Mouse (Mus musculus) layer of hippocampus, postnatal 36 days (tissue): Measurements from ENCODE around the gene Pim1. TPM values are rescaled to one million over a fixed set of nuclear protein-coding genes. Genes with fewer than 3 reads are reported as not detected.
"Not testable (repeated sequence)": the region's sequence is repeated elsewhere in the genome, so short reads cannot be mapped to it uniquely, and the experiment has no call there.

Source experiments
- DNase-seq, 2 experiments: peaks; one replicate each; pipeline ENCODE4 v3.0.0; 2022
- total RNA-seq, 2 experiments: library from RNA; stranded (reverse); gene quantifications; 2 replicates each; pipeline ENCODE4 v1.2.3; 2021

The Pim1 gene
- total RNA-seq, 2 experiments from 2014 or later = 3.7 to 5.9 TPM

- no peak for DNase-seq
Measured at GRCm38 (mm10) chr17:29494062-29494731, 3.6 kb downstream of the Pim1 start.

DNA sequence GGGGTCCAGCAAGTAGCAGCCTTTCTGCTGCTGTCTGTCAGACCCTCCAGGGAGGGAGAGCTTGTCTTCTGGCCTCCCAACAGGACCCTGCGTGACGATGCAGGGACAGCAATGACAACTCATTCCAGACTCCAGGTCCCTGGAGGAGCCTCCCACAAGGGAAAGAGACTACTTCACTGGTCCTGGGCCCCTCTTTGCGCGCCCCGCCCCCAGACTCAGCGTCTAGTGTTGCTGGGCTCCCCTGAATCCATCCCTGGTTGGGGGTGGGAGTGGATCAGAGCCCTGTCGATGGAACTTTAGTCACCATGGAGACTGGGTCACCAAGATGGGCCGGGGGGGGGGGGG, 4.2 kb downstream of the Pim1 start:
- no peak for DNase-seq

DNA sequence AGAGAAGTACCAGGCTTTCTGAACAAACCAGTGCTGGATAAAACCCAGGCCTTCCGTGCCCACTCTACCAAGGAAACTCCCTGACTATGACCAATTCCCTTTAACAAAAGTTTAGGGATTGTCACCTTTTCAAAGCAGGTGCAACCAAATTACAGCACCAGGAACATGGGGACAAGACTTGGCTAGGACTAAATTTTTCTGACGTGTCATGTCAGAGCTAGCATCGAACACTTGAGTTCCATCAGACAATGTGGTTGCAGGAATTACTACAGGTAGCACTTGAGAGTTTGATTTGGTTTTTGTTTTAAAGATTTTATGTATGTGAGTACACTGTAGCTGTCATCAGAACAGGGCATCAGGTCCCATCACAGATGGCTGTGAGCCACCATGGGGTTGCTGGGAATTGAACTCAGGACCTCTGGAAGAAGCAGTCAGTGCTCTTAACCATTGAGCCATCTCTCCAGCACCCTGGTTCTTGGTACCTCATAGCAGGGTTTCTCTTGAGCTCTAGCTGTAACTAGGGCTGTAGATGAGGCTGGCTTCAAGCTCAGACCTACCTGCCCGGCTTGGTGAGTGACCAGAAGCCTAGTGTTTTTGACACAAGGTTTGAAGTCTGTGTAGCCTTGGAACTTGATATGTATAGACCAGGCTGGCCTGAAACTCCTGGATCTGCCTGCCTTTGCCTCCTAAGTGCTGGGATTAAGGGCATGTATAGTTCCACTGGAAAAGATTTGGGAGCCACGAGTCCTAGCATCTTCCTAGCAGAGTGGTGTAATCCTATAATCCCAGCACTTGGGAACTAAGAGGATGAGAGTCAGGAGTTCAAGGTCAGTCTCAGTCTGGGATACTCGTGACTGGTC, 5.9 kb downstream of the Pim1 start:
- no peak for DNase-seq

DNA sequence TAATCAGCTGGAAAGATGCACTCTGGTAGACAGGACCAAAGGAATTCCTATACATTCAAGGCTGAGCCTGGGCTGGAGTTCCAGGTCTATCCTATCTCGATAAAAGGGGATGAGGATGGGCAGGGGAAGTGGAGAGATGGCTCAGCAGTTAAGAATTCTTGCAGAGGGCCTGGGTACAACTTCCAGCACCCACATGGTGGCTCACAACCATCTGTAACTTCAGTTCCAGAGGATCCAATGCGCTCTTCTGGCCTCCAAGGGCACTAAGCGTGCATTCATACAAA, 6.5 kb downstream of the Pim1 start:
- DNase-seq = no peak

GRCm38 (mm10) chr17:29497481-29497880, 6.9 kb downstream of the Pim1 start:
- not testable (repeated sequence) for DNase-seq

GRCm38 (mm10) chr17:29498028-29498427, 7.5 kb downstream of the Pim1 start:
- DNase-seq = peak in 1 of 2 experiments; percentile 12

DNA sequence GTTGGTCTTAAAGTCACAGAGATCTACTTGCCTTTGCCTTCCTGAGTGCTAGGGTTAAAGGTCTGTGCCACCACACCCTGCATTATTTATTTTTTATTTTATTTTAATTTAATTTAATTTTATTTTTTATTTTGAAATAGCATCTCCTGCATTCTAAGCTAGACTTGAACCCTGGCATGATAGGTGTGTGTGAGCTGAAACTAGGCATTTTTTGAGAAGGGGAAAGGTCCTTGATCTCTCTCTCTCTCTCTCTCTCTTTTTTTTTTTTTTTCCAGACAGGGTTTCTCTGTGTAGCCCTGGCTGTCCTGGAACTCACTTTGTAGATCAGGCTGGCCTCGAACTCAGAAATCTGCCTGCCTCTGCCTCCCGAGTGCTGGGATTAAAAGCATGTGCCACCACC, 8.4 kb downstream of the Pim1 start:
- DNase-seq = not testable (repeated sequence)

DNA sequence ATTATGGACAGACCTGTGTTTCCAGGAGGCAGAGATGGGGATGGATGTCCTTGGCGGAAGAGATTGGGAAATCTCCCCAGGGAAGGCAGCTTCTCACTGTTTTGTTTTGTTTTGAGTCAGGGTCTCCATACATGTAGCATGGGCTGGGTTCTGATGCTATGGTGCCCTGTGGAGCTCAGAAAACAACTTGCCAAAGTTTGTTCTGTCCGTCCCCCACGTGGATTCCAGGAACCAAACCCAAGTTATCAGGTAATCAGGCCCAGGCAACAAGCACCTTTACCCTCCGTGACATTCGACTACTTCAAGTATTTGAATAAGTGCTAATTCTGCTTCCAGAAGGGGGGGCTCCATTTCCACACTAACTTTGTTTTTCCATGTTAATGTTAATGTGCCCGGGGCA, 9.0 kb downstream of the Pim1 start:
- DNase-seq = no peak

- no peak for DNase-seq
Measured at GRCm38 (mm10) chr17:29500243-29500740, 9.7 kb downstream of the Pim1 start.

GRCm38 (mm10) chr17:29500802-29501469, 10.4 kb downstream of the Pim1 start:
- DNase-seq = no peak

DNA sequence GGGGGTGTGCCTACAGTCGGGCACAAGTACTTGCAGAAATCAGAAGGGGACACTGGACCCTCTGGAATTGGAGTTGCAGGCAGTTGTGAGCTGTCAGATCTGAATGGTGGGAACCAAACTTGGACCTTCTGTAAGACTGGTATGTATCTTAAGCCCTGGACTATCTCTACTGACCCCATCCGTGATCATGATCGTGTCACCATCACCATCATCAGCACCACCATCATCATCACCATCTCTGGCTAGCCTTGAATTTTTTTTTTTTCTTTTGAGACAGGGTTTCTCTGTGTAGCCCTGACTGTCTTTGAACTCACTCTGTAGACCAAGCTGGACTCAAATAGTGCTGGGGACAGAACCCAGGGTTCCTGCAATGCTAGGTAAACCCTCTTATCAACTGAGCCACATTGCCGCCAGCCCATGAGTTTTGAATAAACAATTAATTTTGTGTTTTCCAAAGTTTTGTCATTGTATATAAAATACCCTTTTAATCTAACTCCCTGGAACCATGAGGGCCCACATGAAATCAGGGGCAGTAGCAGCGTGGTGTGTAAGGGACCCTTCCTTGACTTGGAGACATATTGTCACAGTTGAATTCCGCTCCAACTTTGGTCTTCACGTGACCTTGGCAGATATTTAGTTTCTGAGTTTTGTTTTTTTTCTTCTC, 11.6 kb downstream of the Pim1 start:
- DNase-seq = no peak

DNA sequence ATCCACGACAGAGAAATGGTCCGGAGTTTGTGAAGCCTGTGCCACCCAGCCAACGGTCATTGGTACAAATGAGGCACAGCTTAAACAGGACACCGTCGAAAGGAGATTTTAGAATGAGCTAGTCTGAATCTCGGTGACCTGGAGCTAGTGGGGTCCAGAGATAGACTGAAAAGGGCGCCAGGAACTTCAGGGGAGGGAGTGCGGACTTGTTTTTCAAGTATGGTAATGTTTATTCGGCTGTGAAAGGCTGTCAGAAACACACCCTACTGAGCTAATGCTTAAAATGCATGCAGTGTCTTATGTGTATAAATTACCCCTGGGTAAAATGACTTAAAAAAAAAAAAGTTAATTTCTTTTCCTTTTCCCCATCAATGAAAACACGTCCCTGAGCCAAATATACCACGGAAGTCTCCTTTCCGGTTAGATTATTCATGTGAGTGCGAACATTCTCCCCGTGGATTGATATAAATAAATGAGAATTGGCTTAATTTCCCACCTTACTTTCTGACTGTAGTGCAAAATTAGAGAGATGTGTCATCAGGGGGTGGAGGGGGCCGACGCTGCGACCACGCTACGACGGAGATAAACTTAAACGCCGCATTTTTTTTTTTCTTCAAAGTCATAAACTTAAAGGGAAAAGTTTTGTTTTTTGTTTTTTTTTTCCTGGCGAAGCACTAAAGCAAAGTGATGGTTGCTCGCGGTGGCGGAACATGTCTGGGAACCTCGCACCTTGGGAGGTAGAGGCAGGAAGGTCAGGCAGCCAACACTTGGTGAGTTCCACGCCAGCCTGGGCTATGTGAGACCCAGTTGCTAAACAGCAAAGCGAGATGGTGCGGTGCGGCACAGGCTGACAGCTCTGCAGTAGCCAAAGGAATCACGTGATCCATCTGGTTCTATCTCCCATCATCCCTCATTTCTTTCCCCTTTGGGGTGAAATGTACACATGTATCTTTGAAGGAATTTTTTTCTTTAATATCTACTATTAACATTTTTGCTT, 12.4 kb downstream of the Pim1 start:
- no peak for DNase-seq

GRCm38 (mm10) chr17:29503700-29504099, 13.1 kb downstream of the Pim1 start:
- DNase-seq = no peak

GRCm38 (mm10) chr17:29508927-29509608, 18.5 kb downstream of the Pim1 start:
- no peak for DNase-seq

DNA sequence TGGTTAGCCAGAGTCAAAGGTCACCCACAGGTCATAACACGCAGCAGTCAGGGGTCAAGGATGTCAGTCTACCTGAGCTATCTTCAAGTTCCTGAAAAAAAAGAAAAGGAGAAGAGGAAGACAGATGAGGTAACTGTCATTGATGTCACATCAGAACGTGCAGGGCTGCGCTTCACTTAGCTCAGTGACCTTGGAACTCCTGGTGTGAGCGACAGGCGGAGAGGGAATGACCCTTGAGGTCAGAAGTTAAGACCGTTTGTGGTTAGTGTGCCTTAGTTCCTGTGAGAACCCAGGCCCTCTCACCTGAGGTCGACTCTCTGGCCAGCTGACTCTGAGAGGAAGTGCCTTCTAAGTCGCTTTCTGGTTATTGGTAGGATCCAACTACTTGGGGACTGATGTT, 20.1 kb downstream of the Pim1 start:
- no peak for DNase-seq

- DNase-seq = no peak
Measured at GRCm38 (mm10) chr17:29513044-29513730, 22.6 kb downstream of the Pim1 start.

- DNase-seq = peak; percentile 76 to 80
Measured at GRCm38 (mm10) chr17:29514435-29514834, 23.9 kb downstream of the Pim1 start.

DNA sequence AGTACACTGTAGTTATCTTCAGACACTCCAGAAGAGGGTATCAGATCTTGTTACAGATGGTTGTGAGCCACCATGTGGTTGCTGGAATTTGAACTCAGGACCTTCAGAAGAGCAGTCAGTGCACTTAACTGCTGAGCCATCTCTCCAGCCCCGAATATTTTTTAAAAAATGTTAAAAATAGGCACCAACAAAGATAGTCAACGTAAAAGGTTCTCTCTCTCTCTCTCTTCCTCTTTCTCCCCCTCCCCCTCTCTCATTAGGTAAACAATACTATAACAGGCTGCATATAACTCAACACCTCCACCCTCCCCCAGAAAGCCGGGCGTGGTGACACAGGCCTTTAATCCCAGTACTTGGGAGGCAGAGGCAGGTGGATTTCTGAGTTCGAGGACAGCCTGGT, 28.1 kb downstream of the Pim1 start:
- DNase-seq = not testable (repeated sequence)

DNA sequence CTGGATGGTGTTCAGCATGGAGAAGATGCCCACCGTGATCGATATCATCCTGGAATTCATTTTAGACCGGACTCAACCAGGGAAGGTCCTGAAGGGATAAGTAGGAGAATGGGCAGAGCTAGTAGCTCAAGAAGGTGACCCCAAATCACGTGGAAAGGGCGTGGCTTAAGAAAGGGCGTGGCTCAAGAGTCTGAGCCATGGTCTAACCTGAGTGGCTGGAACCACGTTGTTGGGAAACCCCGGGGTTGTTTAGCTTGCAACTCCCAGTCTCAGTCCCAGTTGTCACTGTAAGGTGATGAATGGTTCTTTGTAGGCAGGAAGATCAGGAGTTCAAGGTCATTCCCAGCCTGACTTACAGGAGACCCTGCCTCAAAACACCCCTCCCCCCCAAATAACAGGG, 29.2 kb downstream of the Pim1 start:
- DNase-seq = no peak

DNA sequence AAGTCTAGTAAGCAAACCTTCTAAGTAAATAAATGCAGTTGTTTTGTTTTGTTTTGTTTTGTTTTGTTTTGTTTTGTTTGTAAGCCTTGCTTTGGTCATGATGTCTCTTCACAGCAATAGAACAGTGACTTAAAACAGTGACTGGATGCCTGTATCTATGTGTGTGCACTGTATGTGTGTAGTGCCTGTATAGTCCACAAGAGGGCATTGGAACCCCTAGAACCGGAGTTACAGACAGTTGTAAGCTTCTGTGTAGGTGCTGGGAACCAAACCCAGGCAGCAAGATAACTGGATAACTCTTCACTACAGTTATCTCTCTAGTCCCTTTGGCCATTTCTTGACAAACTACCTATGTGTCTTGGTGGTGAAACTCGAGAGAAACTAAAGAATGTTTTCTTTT, 35.1 kb downstream of the Pim1 start:
- no peak for DNase-seq
